Mouse (Mus musculus): ENCODE data around the gene Igdcc4. TPM values are rescaled to one million over a fixed set of nuclear protein-coding genes. Genes with fewer than 3 reads are reported as not detected.

Igdcc4 gene
- polyA plus RNA-seq, 1 experiment from 2014 or later: 13.3 TPM

DNA sequence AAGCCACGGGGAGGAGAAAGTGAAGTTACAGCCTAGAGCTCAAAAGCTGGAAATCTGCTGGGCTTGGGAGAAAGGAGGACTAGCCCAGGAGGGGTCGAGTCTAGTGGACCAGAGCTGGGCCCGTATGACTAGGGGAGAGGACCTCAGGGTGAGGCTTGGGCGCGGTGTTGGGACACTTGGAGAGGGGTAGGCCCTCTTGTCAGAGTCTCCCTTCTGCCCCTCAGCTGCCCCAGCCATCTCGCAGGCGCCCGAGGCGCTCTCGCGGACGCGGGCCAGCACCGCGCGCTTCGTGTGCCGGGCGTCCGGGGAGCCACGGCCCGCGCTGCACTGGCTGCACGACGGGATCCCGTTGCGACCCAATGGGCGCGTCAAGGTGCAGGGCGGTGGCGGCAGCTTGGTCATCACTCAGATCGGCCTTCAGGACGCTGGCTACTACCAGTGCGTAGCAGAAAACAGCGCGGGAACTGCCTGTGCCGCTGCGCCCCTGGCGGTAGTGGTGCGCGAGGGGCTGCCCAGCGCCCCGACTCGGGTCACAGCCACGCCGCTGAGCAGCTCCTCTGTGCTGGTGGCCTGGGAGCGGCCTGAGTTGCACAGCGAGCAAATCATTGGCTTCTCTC is 22.4 kb downstream of the Igdcc4 start:
- peaks cover 11% of the 10 kb centered on the region for H3K27me3 ChIP-seq (ENCODE audit: control insufficient read depth, insufficient read depth, low read length)
- DNase-seq (ENCODE audit: low spot score, missing footprints): peak; percentile 97
- peak overlapping the region; percentile 75 for H3K9ac ChIP-seq (ENCODE audit: low read length)
- H3K27ac ChIP-seq (ENCODE audit: low read depth, low read length): no peak overlapping the region
- H3K9me3 ChIP-seq (ENCODE audit: control insufficient read depth, low read length): no peaks in the 10 kb centered on the region
- WGBS: 2% methylated on average over 48 of the region's 48 CpGs
- H3K4me3 ChIP-seq (ENCODE audit: low read depth, low read length): peak overlapping the region; percentile 34
- peaks cover 17% of the 10 kb centered on the region for H3K4me1 ChIP-seq (ENCODE audit: control insufficient read depth, insufficient read depth, low read length)
- H3K36me3 ChIP-seq (ENCODE audit: control insufficient read depth, insufficient read depth, low read length): peaks cover 2% of the 10 kb centered on the region
- ATAC-seq (ENCODE audit: low FRiP score): peak; percentile 79
- peak overlapping the region; percentile 82 for H3K4me2 ChIP-seq

GRCm38 (mm10) chr9:65128123-65128815 is 27.0 kb downstream of the Igdcc4 start:
- DNase-seq (ENCODE audit: low spot score, missing footprints): peak; percentile 93
- ATAC-seq (ENCODE audit: low FRiP score): peak; percentile 71; the same call in 1 of the 2 replicates
- peaks cover 2% of the 10 kb centered on the region; the same call in 1 of the 2 replicates for H3K36me3 ChIP-seq (ENCODE audit: control insufficient read depth, insufficient read depth, low read length)
- H3K9ac ChIP-seq (ENCODE audit: low read length): 0 out of 2 replicates have a peak overlapping the region, but pooled peaks have one; percentile 6
- H3K9me3 ChIP-seq (ENCODE audit: control insufficient read depth, low read length): no peaks in the 10 kb centered on the region
- H3K4me2 ChIP-seq: peak overlapping the region; percentile 20; the same call in 1 of the 2 replicates
- 8% methylated on average over 25 of the region's 25 CpGs for WGBS
- H3K4me1 ChIP-seq (ENCODE audit: control insufficient read depth, insufficient read depth, low read length): peaks cover 17% of the 10 kb centered on the region
- H3K27ac ChIP-seq (ENCODE audit: low read depth, low read length): no peak overlapping the region
- peaks cover 3% of the 10 kb centered on the region; the same call in 1 of the 2 replicates for H3K27me3 ChIP-seq (ENCODE audit: control insufficient read depth, insufficient read depth, low read length)
- H3K4me3 ChIP-seq (ENCODE audit: low read depth, low read length): no peak overlapping the region

DNA sequence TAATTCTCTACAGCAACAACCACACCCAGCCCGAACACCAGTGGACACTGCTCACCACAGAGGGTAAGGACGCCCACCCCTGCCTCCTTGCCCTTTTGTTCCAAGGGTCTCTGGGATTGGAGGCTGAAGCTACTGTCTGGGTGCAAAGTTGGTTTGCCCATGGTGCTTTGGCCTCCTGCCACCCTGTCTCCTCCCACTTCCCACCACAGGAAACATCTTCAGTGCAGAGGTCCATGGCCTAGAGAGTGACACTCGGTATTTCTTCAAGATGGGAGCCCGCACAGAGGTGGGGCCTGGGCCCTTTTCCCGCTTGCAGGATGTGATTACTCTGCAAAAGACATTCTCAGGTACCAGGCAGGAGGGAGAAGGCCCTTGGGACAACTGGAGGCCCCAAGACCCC is 30.4 kb downstream of the Igdcc4 start:
- Histone ChIP-seq H3K4me3 (ENCODE audit: low read depth, low read length) (no peak overlapping the region), H3K36me3 (ENCODE audit: control insufficient read depth, insufficient read depth, low read length) (no peaks in the 10 kb centered on the region), H3K27me3 (ENCODE audit: control insufficient read depth, insufficient read depth, low read length) (peaks cover 8% of the 10 kb centered on the region; the same call in 1 of the 2 replicates), H3K4me1 (ENCODE audit: control insufficient read depth, insufficient read depth, low read length) (peaks cover 19% of the 10 kb centered on the region), H3K27ac (ENCODE audit: low read depth, low read length) (no peak overlapping the region), H3K9ac (ENCODE audit: low read length) (no peak overlapping the region), H3K9me3 (ENCODE audit: control insufficient read depth, low read length) (no peaks in the 10 kb centered on the region), H3K4me2 (no peak overlapping the region)
- DNase-seq (ENCODE audit: low spot score, missing footprints) (no peak), ATAC-seq (ENCODE audit: low FRiP score) (no peak)
- WGBS: 85% methylated on average over 5 of the region's 5 CpGs

DNA sequence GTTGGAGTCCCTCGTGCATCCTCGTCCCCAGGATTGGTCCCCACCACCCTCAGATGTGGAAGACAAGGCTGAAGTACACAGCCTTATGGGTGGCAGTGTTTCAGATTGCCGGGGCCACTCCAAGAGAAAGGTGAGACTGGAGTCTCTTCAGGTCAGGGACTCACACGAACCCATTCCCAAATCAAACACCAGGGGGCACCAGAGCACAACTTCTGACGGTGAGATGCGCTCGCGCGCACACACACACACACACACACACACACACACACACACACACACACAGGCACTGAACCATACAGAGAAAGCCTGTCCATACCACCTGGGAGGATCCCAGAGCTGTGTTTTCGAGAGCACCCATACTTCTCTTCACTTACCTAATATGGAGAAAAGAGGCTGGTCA is 32.5 kb downstream of the Igdcc4 start:
- DNase-seq (ENCODE audit: low spot score, missing footprints) (peak; percentile 99), ATAC-seq (ENCODE audit: low FRiP score) (peak; percentile 56)
- Histone ChIP-seq H3K27me3 (ENCODE audit: control insufficient read depth, insufficient read depth, low read length) (peaks cover 8% of the 10 kb centered on the region; the same call in 1 of the 2 replicates), H3K4me1 (ENCODE audit: control insufficient read depth, insufficient read depth, low read length) (peaks cover 14% of the 10 kb centered on the region), H3K27ac (ENCODE audit: low read depth, low read length) (no peak overlapping the region), H3K4me2 (no peak overlapping the region), H3K4me3 (ENCODE audit: low read depth, low read length) (no peak overlapping the region), H3K36me3 (ENCODE audit: control insufficient read depth, insufficient read depth, low read length) (no peaks in the 10 kb centered on the region), H3K9ac (ENCODE audit: low read length) (no peak overlapping the region; the same call in 1 of the 2 replicates), H3K9me3 (ENCODE audit: control insufficient read depth, low read length) (no peaks in the 10 kb centered on the region)
- 6% methylated on average over 10 of the region's 10 CpGs for WGBS

- Histone ChIP-seq H3K4me1 (ENCODE audit: control insufficient read depth, insufficient read depth, low read length) (peaks cover 24% of the 10 kb centered on the region), H3K9ac (ENCODE audit: low read length) (0 out of 2 replicates have a peak overlapping the region, but pooled peaks have one; percentile 22), H3K9me3 (ENCODE audit: control insufficient read depth, low read length) (no peaks in the 10 kb centered on the region), H3K4me3 (ENCODE audit: low read depth, low read length) (no peak overlapping the region), H3K4me2 (no peak overlapping the region), H3K27ac (ENCODE audit: low read depth, low read length) (no peak overlapping the region), H3K27me3 (ENCODE audit: control insufficient read depth, insufficient read depth, low read length) (peaks cover 8% of the 10 kb centered on the region; the same call in 1 of the 2 replicates), H3K36me3 (ENCODE audit: control insufficient read depth, insufficient read depth, low read length) (no peaks in the 10 kb centered on the region)
- ATAC-seq (ENCODE audit: low FRiP score) (no peak), DNase-seq (ENCODE audit: low spot score, missing footprints) (no peak)
- 85% methylated on average over 4 of the region's 4 CpGs for WGBS
These were observed 33.8 kb downstream of the Igdcc4 start for GRCm38 (mm10) chr9:65135126-65135525.

DNA sequence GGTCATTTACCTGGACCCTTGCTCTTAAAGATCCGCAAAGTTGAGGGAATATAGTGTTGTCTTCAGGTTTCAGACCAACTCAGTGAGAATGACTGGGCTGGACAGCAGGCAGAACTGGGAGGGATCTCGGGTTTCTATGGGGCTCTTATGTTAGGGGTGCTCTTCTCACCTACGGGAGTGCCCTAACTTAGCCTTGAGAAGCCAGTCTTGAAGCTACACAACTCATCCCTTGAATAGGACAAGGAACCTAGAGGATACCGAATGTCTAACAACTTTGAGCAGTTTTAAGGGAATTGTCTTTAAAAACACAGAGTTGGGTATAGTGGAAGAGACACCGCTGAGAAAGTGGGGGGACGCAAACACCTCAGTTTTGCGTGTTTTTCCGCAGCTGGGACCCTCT is 39.2 kb downstream of the Igdcc4 start:
- H3K27me3 ChIP-seq (ENCODE audit: control insufficient read depth, insufficient read depth, low read length): no peaks in the 10 kb centered on the region; the same call in 1 of the 2 replicates
- peaks cover 48% of the 10 kb centered on the region for H3K4me1 ChIP-seq (ENCODE audit: control insufficient read depth, insufficient read depth, low read length)

DNA sequence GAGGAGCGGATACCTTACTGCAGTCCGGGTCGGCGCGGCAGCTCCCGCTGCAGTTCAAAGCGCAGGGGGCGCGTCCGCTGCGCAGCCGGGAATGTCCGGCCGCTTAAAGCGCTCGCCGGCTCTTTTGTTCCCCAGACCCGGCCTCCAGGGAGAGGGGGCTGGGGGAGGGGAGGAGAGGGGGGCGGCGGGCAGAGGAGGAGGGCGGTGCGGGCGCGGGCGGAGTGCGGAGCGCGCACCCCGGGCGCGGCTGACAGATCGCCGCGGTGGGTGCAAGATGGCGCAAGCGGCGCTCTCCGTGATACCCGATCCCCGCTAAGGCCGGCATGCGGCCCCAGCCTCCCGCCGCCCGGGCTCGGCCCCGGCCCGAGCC is 39.6 kb downstream of the Igdcc4 start, which contains the start of gene Igdcc3:
Gene Igdcc3, plus strand, starts transcription at position 254 of the 370 bp plus-strand sequence.
- H3K4me1 ChIP-seq (ENCODE audit: control insufficient read depth, insufficient read depth, low read length): peaks cover 52% of the 10 kb centered on the region
- ATAC-seq (ENCODE audit: low FRiP score) (peak; percentile 86), DNase-seq (ENCODE audit: low spot score, missing footprints) (peak; percentile 98)
- H3K9me3 ChIP-seq (ENCODE audit: control insufficient read depth, low read length): no peaks in the 10 kb centered on the region
- peak within 1 kb of the TSS; percentile 99 for H3K9ac ChIP-seq (ENCODE audit: low read length)
- H3K27ac ChIP-seq (ENCODE audit: low read depth, low read length): peak within 1 kb of the TSS; percentile 96
- H3K27me3 ChIP-seq (ENCODE audit: control insufficient read depth, insufficient read depth, low read length): no peaks in the 10 kb centered on the region; the same call in 1 of the 2 replicates
- H3K36me3 ChIP-seq (ENCODE audit: control insufficient read depth, insufficient read depth, low read length): peaks cover 16% of the 10 kb centered on the region; the same call in 1 of the 2 replicates
- under 1% methylated on average over 30 of the region's 48 CpGs for WGBS
- peak within 1 kb of the TSS; percentile 62 for H3K4me2 ChIP-seq
- peak within 1 kb of the TSS; percentile 99 for H3K4me3 ChIP-seq (ENCODE audit: low read depth, low read length)

More for the DNA sequence above, 39.2 kb downstream of the Igdcc4 start:
- H3K9me3 ChIP-seq (ENCODE audit: control insufficient read depth, low read length): no peaks in the 10 kb centered on the region
- peak overlapping the region; percentile 99 for H3K4me3 ChIP-seq (ENCODE audit: low read depth, low read length)
- peak overlapping the region; percentile 96 for H3K27ac ChIP-seq (ENCODE audit: low read depth, low read length)
- 1% methylated on average over 8 of the region's 8 CpGs for WGBS
- peak overlapping the region; percentile 62 for H3K4me2 ChIP-seq
- peak overlapping the region; percentile 99 for H3K9ac ChIP-seq (ENCODE audit: low read length)
- ATAC-seq (ENCODE audit: low FRiP score) (0 out of 2 replicates have a peak, but pooled peaks have one; percentile 3), DNase-seq (ENCODE audit: low spot score, missing footprints) (peak; percentile 95)
- H3K36me3 ChIP-seq (ENCODE audit: control insufficient read depth, insufficient read depth, low read length): peaks cover 13% of the 10 kb centered on the region; the same call in 1 of the 2 replicates

- no peaks in the 10 kb centered on the region for H3K9me3 ChIP-seq (ENCODE audit: control insufficient read depth, low read length)
- H3K4me2 ChIP-seq: peak overlapping the region; percentile 62
- peaks cover 21% of the 10 kb centered on the region; the same call in 1 of the 2 replicates for H3K36me3 ChIP-seq (ENCODE audit: control insufficient read depth, insufficient read depth, low read length)
- H3K27ac ChIP-seq (ENCODE audit: low read depth, low read length): peak overlapping the region; percentile 96
- under 1% methylated on average over 54 of the region's 73 CpGs for WGBS
- peaks cover 56% of the 10 kb centered on the region for H3K4me1 ChIP-seq (ENCODE audit: control insufficient read depth, insufficient read depth, low read length)
- H3K9ac ChIP-seq (ENCODE audit: low read length): peak overlapping the region; percentile 99
- H3K27me3 ChIP-seq (ENCODE audit: control insufficient read depth, insufficient read depth, low read length): no peaks in the 10 kb centered on the region
- peak; percentile 47; the same call in 1 of the 2 replicates for ATAC-seq (ENCODE audit: low FRiP score)
- H3K4me3 ChIP-seq (ENCODE audit: low read depth, low read length): peak overlapping the region; percentile 99
- DNase-seq (ENCODE audit: low spot score, missing footprints): peak; percentile 96
These were observed 40.2 kb downstream of the Igdcc4 start for GRCm38 (mm10) chr9:65141306-65141975.
